Mouse (Mus musculus) heart, postnatal 0 days (tissue): Measurements from ENCODE around the gene Epha5. TPM values are rescaled to one million over a fixed set of nuclear protein-coding genes. Genes with fewer than 3 reads are reported as not detected.

ENCODE experiments used
- ATAC-seq: fragments of 200-750 bp; cut with Nextera tagmentation; 2 replicates; pipeline ENCODE4 v1.8.0; 2017; ENCODE audit warnings: low read depth, moderate number of reproducible peaks, moderate library complexity; ENCODE audit not compliant: insufficient read depth
- DNase-seq: peaks from one replicate; pipeline ENCODE4 v3.0.0-alpha.2; 2016; ENCODE audit warnings: low spot score
- H3K27ac ChIP-seq: fragments of 300-500 bp; sonication (generic); 2 replicates; pipeline ENCODE4 v1.5.1; 2014; ENCODE audit warnings: low read depth, mild to moderate bottlenecking
- H3K27me3 ChIP-seq: fragments of 300-500 bp; sonication (generic); 2 replicates; pipeline ENCODE4 v1.6.1; 2014; ENCODE audit warnings: low read length, mixed read lengths; ENCODE audit not compliant: control insufficient read depth, insufficient read depth
- H3K36me3 ChIP-seq: fragments of 300-500 bp; sonication (generic); replicated peaks from 2 replicates; pipeline ENCODE4 v1.6.1; 2014; ENCODE audit warnings: low read length, mixed read lengths; ENCODE audit not compliant: control insufficient read depth, insufficient read depth
- H3K4me1 ChIP-seq: fragments of 300-500 bp; sonication (generic); 2 replicates; pipeline ENCODE4 v1.6.1; 2014; ENCODE audit warnings: antibody characterized with exemption; ENCODE audit not compliant: control insufficient read depth, insufficient read depth
- H3K4me2 ChIP-seq: fragments of 300-500 bp; sonication (generic); 2 replicates; pipeline ENCODE4 v1.6.1; 2014; ENCODE audit warnings: low read depth, mild to moderate bottlenecking, low read length, moderate library complexity
- H3K4me3 ChIP-seq: fragments of 300-500 bp; sonication (generic); 2 replicates; pipeline ENCODE4 v1.5.1; 2014; ENCODE audit warnings: low read depth, low read length
- H3K9ac ChIP-seq: fragments of 300-500 bp; sonication (generic); replicated peaks from 2 replicates; pipeline ENCODE4 v1.6.1; 2014; ENCODE audit warnings: low read depth, low read length, mixed read lengths
- H3K9me3 ChIP-seq: fragments of 300-500 bp; sonication (generic); replicated peaks from 2 replicates; pipeline ENCODE4 v1.6.1; 2016; ENCODE audit warnings: low read length; ENCODE audit not compliant: control insufficient read depth
- CTCF ChIP-seq: IDR thresholded peaks from 2 replicates; pipeline ENCODE4 v1.5.1; 2016; ENCODE audit warnings: antibody characterized with exemption, control low read depth, low read depth
- EP300 ChIP-seq: IDR thresholded peaks from 2 replicates; pipeline ENCODE4 v1.6.1; 2016; ENCODE audit warnings: antibody characterized with exemption, low read depth
- WGBS: fragments of 180-500 bp; shearing (Covaris S2); extraction: QIAGEN DNeasy Blood & Tissue Kit; methylation state at CpG from one replicate; pipeline ENCODE4 v1.1.7; 2014; 5-methylcytosine and 5-hydroxymethylcytosine counted together
- polyA plus RNA-seq: library from polyadenylated mRNA; unstranded; fragments of >200 nt; fragmentation: Nextera tagmentation; extraction: Ambion mirVana; gene quantifications from 2 replicates; pipeline ENCODE4 v1.2.1, GENCODE M21; 2015
- total RNA-seq: library from RNA; depleted of rRNA; stranded (reverse); fragments of >200 nt; gene quantifications from 2 replicates; pipeline ENCODE4 v1.2.3, GENCODE M21; 2014; ENCODE audit warnings: low replicate concordance

The Epha5 gene
- total and polyA plus RNA-seq, 2 experiments from 2014 or later: 0.08 to 0.18 TPM

- H3K4me2 ChIP-seq: no peak overlapping the region
- ATAC-seq (no peak), DNase-seq (no peak)
- no peaks in the 10 kb centered on the region for H3K9me3 ChIP-seq
- TF ChIP-seq CTCF: no peak
- TF ChIP-seq EP300: no peak
- WGBS: 74% methylated on average over 6 of the region's 6 CpGs
- no peak overlapping the region for H3K4me3 ChIP-seq
- H3K4me1 ChIP-seq: no peaks in the 10 kb centered on the region
- H3K27ac ChIP-seq: no peak overlapping the region
- no peak overlapping the region for H3K9ac ChIP-seq
- no peaks in the 10 kb centered on the region for H3K36me3 ChIP-seq
- H3K27me3 ChIP-seq: no peaks in the 10 kb centered on the region
Observed at GRCm38 (mm10) chr5:84334481-84334880, 82.7 kb downstream of the Epha5 start.

- Histone ChIP-seq H3K4me2 (no peak overlapping the region), H3K27ac (no peak overlapping the region), H3K9me3 (no peaks in the 10 kb centered on the region), H3K4me3 (no peak overlapping the region), H3K36me3 (no peaks in the 10 kb centered on the region), H3K27me3 (no peaks in the 10 kb centered on the region), H3K4me1 (no peaks in the 10 kb centered on the region), H3K9ac (no peak overlapping the region)
- 72% methylated on average over 1 of the region's 1 CpGs for WGBS
- DNase-seq: no peak
- no peak for ATAC-seq
- TF ChIP-seq EP300 (no peak), CTCF (no peak)
Observed at GRCm38 (mm10) chr5:84331631-84332030, 85.6 kb downstream of the Epha5 start.

GRCm38 (mm10) chr5:84320553-84320952, 96.6 kb downstream of the Epha5 start:
- H3K4me2 ChIP-seq: no peak overlapping the region
- no peaks in the 10 kb centered on the region for H3K9me3 ChIP-seq
- H3K27me3 ChIP-seq: no peaks in the 10 kb centered on the region
- ATAC-seq (no peak), DNase-seq (no peak)
- no peak overlapping the region for H3K4me3 ChIP-seq
- no peaks in the 10 kb centered on the region for H3K36me3 ChIP-seq
- H3K4me1 ChIP-seq: no peaks in the 10 kb centered on the region
- no peak overlapping the region for H3K27ac ChIP-seq
- no peak overlapping the region for H3K9ac ChIP-seq
- no peak for TF ChIP-seq EP300
- 59% methylated on average over 1 of the region's 1 CpGs for WGBS

GRCm38 (mm10) chr5:84320138-84320537, 97.0 kb downstream of the Epha5 start:
- 54% methylated on average over 4 of the region's 4 CpGs for WGBS
- Histone ChIP-seq H3K36me3 (no peaks in the 10 kb centered on the region), H3K9ac (no peak overlapping the region), H3K4me1 (no peaks in the 10 kb centered on the region), H3K4me2 (no peak overlapping the region), H3K27ac (no peak overlapping the region), H3K4me3 (no peak overlapping the region), H3K9me3 (no peaks in the 10 kb centered on the region), H3K27me3 (no peaks in the 10 kb centered on the region)
- TF ChIP-seq CTCF (no peak), EP300 (no peak)
- ATAC-seq (no peak), DNase-seq (no peak)

- Histone ChIP-seq H3K4me2 (no peak overlapping the region), H3K27me3 (no peaks in the 10 kb centered on the region), H3K9me3 (no peaks in the 10 kb centered on the region), H3K4me3 (no peak overlapping the region), H3K36me3 (no peaks in the 10 kb centered on the region), H3K4me1 (no peaks in the 10 kb centered on the region), H3K27ac (no peak overlapping the region), H3K9ac (no peak overlapping the region)
- WGBS: 39% methylated on average over 8 of the region's 8 CpGs
- ATAC-seq: no peak
- DNase-seq: no peak
- TF ChIP-seq CTCF (no peak), EP300 (no peak)
Observed at GRCm38 (mm10) chr5:84318814-84319340, 98.3 kb downstream of the Epha5 start.

GRCm38 (mm10) chr5:84317839-84318238, 99.3 kb downstream of the Epha5 start:
- no peak overlapping the region for H3K9ac ChIP-seq
- TF ChIP-seq CTCF (no peak), EP300 (no peak)
- WGBS: 54% methylated on average over 4 of the region's 4 CpGs
- H3K27me3 ChIP-seq: no peaks in the 10 kb centered on the region
- DNase-seq (no peak), ATAC-seq (no peak)
- no peak overlapping the region for H3K27ac ChIP-seq
- no peaks in the 10 kb centered on the region for H3K4me1 ChIP-seq
- no peak overlapping the region for H3K4me2 ChIP-seq
- H3K36me3 ChIP-seq: no peaks in the 10 kb centered on the region
- no peaks in the 10 kb centered on the region for H3K9me3 ChIP-seq
- H3K4me3 ChIP-seq: no peak overlapping the region
